Mouse (Mus musculus) forebrain, embryonic 14.5 days (tissue): ENCODE results near the gene Ldlrap1. TPM values are rescaled to one million over a fixed set of nuclear protein-coding genes. Genes with fewer than 3 reads are reported as not detected.

Source experiments
- ATAC-seq: fragments of 200-750 bp; cut with Nextera tagmentation; 2 replicates; pipeline ENCODE4 v1.8.0; 2017; ENCODE audit warnings: mild to moderate bottlenecking, moderate library complexity
- DNase-seq: peaks from one replicate; pipeline ENCODE4 v3.0.0-alpha.2; 2015; ENCODE audit warnings: low spot score
- H3K27ac ChIP-seq: fragments of 300-500 bp; sonication (generic); 2 replicates; pipeline ENCODE4 v1.5.1; 2014; ENCODE audit warnings: low read depth, mild to moderate bottlenecking, control low read depth, low read length, moderate library complexity
- H3K27me3 ChIP-seq: fragments of 300-500 bp; sonication (generic); replicated peaks from 2 replicates; pipeline ENCODE4 v1.6.1; 2014; ENCODE audit warnings: low read length, control low read depth, mixed read lengths; ENCODE audit not compliant: control insufficient read depth, insufficient read depth
- H3K36me3 ChIP-seq: fragments of 300-500 bp; sonication (generic); 2 replicates; pipeline ENCODE4 v1.6.1; 2014; ENCODE audit warnings: low read length, control low read depth; ENCODE audit not compliant: control insufficient read depth, insufficient read depth
- H3K4me1 ChIP-seq: fragments of 300-500 bp; sonication (generic); 2 replicates; pipeline ENCODE4 v1.6.1; 2014; ENCODE audit warnings: antibody characterized with exemption, low read length, control low read depth; ENCODE audit not compliant: control insufficient read depth, insufficient read depth
- H3K4me2 ChIP-seq: fragments of 300-500 bp; sonication (generic); 2 replicates; pipeline ENCODE4 v1.6.1; 2014; ENCODE audit warnings: mild to moderate bottlenecking, control low read depth, low read length
- H3K4me3 ChIP-seq: fragments of 300-500 bp; sonication (generic); 2 replicates; pipeline ENCODE4 v1.5.1; 2014; ENCODE audit warnings: low read depth, low read length, control low read depth
- H3K9ac ChIP-seq: fragments of 300-500 bp; sonication (generic); 2 replicates; pipeline ENCODE4 v1.6.1; 2014; ENCODE audit warnings: mild to moderate bottlenecking, low read length, control low read depth, moderate library complexity
- H3K9me3 ChIP-seq: fragments of 300-500 bp; sonication (generic); replicated peaks from 2 replicates; pipeline ENCODE4 v1.6.1; 2016; ENCODE audit warnings: low read length, control low read depth, mixed read lengths; ENCODE audit not compliant: control insufficient read depth
- WGBS: fragments of 180-500 bp; shearing (Covaris S2); extraction: QIAGEN DNeasy Blood & Tissue Kit; methylation state at CpG from one replicate; pipeline ENCODE4 v1.1.7; 2014; 5-methylcytosine and 5-hydroxymethylcytosine counted together
- polyA plus RNA-seq: library from polyadenylated mRNA; unstranded; fragments of >200 nt; fragmentation: Nextera tagmentation; extraction: Ambion mirVana; gene quantifications from 2 replicates; pipeline ENCODE4 v1.2.1, GENCODE M21; 2014

Gene Ldlrap1
- polyA plus RNA-seq, 1 experiment from 2014 or later: 1.6 TPM

DNA sequence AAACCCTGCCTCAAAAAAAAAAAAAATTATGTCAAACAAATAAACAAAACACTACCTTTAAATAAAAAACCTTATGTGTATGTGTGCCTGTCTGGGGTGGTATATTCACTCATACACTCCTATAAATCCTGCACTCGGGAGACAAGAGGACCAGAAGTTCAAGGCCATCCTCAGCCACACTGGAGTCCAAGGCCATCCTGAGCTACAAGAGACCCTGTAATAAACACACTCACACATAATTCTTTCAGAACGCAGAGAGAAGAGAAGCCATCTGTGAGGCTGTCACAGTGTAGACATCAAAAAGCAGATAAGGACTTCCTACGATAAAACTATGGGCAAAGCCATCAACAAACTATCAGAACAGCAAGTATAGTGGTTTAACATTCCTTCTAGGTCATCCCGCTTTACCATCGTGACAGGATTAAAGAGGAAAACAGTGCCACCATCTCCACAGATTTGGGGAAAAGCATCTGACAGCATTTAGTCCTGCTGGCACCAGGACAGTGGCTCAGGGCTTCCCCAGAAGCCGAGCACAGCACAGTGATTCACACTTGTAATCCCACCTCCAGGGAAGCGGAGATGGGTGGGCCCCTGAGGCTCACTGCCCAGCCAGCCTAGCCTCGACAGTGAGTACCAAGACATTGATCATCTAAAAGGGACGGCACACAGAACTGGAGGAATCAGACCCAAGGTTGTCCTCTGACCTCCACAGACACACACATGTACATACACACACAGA is 74.5 kb downstream of the Ldlrap1 start:
- no peak overlapping the region for H3K4me2 ChIP-seq
- no peaks in the 10 kb centered on the region for H3K27me3 ChIP-seq
- H3K4me1 ChIP-seq: no peaks in the 10 kb centered on the region
- no peaks in the 10 kb centered on the region for H3K36me3 ChIP-seq
- 78% methylated on average over 9 of the region's 9 CpGs for WGBS
- no peaks in the 10 kb centered on the region for H3K9me3 ChIP-seq
- no peak overlapping the region for H3K9ac ChIP-seq
- no peak overlapping the region for H3K27ac ChIP-seq
- ATAC-seq: no peak
- no peak for DNase-seq
- H3K4me3 ChIP-seq: no peak overlapping the region

DNA sequence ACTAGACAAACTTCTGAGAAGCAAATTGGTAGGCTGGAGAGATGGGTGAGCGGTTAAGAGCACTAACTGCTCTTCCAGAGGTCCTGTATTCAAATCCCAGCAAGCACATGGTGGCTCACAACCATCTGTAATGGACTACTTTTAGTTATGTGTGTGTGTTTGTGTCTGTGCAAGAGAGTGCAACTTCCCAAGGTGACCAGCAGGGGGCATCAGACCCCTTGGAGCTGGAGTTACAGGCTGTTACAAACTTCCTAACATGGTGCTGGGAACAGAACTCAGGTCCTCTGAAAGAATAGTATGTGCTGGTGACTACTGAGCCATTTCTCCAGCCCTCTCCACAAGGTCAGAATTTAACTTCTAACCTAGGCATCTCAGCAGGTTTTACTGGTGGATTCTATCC is 75.4 kb downstream of the Ldlrap1 start:
- H3K9ac ChIP-seq: no peak overlapping the region
- no peaks in the 10 kb centered on the region for H3K27me3 ChIP-seq
- DNase-seq: no peak
- H3K4me1 ChIP-seq: no peaks in the 10 kb centered on the region
- no peaks in the 10 kb centered on the region for H3K9me3 ChIP-seq
- no peak for ATAC-seq
- H3K4me3 ChIP-seq: no peak overlapping the region
- H3K36me3 ChIP-seq: no peaks in the 10 kb centered on the region
- 94% methylated on average over 1 of the region's 1 CpGs for WGBS
- no peak overlapping the region for H3K27ac ChIP-seq
- H3K4me2 ChIP-seq: no peak overlapping the region

Other genes with a start within 250 kb of the Ldlrap1 start
- 177 and 185 TPM in 2 replicates for gene Mtfr1l, start 232.6 kb downstream of the Ldlrap1 start, polyA plus RNA-seq
- 10.2 and 12.4 TPM in 2 replicates for gene Selenon, start 215.9 kb downstream of the Ldlrap1 start, polyA plus RNA-seq
- 1.5 and 1.9 TPM in 2 replicates for gene Man1c1, start 63.7 kb downstream of the Ldlrap1 start, polyA plus RNA-seq
- 81.9 and 92.5 TPM in 2 replicates for gene Maco1, start 85.3 kb upstream of the Ldlrap1 start, polyA plus RNA-seq
- gene Rhd, start 96.5 kb upstream of the Ldlrap1 start, polyA plus RNA-seq: 0.85 and 0.99 TPM in 2 replicates
- 166 and 178 TPM in 2 replicates for gene Tmem50a, start 147.0 kb upstream of the Ldlrap1 start, polyA plus RNA-seq
- 363 and 474 TPM in 2 replicates for gene Rsrp1, start 155.6 kb upstream of the Ldlrap1 start, polyA plus RNA-seq
- gene Syf2, start 162.9 kb upstream of the Ldlrap1 start, polyA plus RNA-seq: 68.1 and 72.7 TPM in 2 replicates